Mouse (Mus musculus) WW6 (cell line): ENCODE data around the gene Rprd2.

Experiments used
- DNase-seq: peaks from one replicate; pipeline ENCODE4 v3.0.0-alpha.2; 2013; ENCODE audit warnings: low read depth, low spot score

Gene Rprd2

DNA sequence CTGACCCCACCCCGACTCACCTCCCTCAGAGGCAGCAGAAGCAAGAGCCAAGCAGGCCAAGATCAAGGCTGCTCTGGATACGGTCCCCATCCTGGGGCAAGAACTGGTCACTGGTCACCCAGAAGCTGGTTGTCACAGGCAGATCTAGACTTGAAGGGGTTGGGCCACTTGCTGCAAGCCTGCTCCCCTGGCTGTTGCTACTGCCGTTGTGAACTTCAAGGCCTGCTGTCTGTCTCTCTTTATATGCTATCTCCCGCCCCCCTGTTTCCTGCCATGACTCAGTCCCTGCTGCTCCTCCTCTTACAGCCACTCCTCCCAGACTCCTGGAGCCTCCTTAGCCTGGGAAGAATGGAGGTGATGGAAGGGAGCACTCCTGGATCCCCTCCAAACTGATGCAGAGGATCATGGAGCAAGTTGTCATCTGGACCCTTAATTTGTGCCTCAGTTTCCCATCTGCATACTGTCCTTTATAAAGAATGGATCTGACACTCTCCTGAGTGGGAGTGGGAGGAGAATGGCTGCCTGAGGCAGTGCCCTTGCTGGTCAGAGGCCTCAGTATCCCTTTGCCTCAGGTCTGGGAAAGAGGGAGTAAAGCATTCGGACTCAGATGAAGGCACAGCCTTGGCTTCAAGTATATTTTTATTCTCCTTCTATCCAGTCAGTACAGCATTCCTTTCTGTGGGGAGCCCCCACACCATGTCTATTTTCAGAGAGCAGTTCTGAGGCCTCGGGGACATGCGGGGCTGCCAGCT is 79.1 kb downstream of the Rprd2 start, which contains the start of gene Ecm1:
Ecm1 (minus strand) TSS at position 217 of the 752 bp plus-strand sequence.
- DNase-seq: no peak

DNA sequence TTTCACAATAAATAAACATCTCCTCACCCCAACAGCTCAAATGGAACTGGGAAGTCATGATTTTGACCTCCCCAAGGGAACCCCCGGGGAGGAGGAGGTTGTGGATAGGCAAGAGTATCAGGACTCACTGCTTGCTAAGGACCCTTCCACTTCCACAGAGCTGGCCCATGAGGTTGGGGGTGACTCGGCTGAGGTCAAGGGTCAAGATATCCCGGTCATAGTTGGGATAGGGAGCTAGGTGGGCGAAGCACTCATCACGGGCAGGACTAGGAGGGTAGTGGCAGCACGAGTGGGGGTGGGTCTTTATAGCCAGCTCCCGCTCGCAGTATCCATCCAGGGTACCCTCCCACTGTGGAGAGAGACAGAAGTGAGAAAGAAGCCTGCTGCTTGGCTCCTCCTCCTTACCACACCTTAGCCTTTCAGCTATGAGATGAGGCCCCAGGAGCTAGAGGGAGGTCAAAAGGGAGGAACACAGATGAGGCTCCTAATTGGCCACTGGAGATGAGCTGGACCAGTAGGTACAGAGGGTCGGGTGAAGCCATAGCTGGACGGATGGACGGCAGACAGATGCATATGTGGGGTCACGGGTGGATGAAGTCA is 83.5 kb downstream of the Rprd2 start:
- DNase-seq: no peak

DNA sequence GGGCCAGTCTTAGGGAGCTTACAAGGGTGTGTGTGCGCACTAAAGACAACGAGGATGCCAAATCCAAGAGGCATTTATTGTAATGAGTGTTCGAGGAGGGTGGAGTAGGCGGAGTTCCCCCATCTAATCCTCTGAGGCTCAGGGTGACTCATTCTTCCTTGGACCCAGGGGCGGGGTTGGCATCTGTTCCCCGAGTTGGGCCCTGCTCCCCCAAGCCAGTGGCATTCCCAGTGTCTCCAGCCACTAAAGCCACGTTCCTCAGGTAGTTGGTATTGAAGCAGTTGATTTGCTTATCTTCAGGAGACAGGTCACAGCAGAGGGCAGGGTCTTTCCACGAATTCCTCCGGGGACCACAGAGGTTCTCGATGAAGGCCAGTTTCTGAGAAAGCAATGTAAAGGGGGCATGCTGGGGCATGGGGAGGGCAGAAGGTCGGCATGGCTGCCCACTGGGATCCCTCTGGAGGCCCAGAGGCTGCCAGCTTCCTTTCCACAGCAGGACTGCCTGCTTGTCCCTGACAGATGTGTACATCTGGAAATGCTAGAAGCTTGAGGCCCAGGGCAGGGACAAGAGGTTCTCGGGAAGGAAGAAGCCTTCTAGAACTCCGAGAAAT is 84.5 kb downstream of the Rprd2 start:
- DNase-seq: no peak

DNA sequence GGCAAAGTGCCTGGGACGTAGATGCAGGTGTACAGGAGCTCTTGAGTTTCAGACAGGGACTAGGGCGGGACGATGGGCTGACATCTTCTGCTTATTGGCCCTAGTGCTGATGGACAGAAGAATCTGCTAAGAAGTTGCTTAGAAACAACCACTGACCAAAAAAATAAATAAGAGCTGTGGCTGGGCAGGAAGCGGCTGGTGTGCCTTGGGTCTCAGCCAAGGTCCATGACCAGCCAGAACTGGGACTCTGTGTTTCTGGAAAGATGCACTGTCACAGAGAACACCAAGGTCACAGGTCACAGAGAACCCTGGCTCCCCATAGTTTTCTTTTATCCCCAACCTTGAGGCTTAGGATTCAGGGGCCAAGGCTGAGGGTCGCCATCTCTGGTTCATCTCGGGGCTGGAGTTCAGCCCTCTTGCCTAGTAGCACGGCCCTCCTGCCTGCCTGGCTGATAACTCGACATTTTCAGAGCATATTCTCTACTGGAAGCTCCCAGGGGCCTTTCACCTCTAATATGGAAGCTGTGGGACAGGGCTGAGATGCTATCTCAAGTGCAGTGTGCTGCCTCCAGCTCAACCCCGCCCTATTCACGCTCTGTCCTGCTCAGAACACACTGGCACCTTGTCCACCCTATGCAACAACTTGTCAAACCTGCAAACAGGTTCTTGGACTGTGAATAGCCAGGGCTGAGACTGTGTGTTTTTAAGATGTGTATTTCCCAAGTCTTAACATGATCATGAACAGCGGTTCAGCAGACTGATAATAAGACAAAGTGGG is 85.7 kb downstream of the Rprd2 start:
- DNase-seq: no peak

DNA sequence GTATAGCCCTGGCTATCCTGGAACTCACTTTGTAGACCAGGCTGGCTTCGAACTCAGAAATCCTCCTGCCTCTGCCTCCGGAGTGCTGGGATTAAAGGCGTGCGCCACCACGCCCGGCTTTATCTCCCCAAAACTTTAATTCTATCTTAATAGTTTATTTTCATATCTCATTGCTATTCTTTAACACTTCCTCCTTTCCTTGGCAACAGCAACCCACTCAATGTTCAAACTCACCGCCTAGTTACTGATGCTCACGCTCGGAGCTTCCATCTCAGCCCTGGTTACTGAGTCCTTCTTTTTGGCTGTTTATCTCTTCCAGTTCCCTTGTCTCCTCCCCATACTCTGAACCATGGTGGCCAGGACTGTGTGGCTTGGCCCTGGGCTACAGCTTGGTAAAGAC is 86.4 kb downstream of the Rprd2 start:
- DNase-seq: no peak

DNA sequence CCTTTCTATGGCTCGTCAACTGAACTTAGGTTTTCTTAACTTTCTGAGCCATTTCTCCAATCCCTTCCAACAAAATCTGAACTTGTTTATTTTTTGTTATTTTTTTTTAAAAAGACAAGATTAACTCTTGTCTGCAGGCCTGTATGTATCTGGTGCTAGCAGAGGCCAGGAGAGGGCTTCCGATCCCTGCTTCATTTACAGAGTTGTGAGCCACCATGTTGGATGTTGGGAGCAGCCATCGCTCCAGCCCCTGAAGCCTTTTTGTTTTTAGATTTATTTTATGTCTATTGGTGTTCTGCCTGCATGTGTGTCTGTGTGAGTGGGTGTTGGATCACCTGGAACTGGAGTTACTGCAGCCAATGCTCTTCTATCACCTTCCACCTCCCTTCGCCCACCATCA is 86.9 kb downstream of the Rprd2 start:
- DNase-seq: no peak

DNA sequence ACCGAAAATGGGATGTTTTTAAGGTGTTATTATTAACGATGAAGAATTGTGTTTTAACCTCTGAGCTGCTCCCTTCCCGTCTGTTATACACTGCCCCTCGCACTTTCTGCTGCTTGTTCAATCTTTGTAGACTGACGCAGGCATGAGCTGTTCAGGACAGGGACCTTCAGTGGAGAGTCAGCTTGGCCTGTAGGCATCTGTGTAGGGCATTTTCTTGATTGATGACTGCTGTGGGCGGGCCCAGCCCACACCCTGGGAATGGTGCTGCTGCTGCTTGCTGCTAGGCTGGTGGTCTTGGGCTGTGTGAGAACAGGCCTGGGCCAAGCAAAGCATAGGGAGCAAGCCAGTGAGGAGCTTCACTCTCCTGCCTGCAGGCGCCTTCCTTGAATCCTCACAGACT is 88.2 kb downstream of the Rprd2 start:
- no peak for DNase-seq

DNA sequence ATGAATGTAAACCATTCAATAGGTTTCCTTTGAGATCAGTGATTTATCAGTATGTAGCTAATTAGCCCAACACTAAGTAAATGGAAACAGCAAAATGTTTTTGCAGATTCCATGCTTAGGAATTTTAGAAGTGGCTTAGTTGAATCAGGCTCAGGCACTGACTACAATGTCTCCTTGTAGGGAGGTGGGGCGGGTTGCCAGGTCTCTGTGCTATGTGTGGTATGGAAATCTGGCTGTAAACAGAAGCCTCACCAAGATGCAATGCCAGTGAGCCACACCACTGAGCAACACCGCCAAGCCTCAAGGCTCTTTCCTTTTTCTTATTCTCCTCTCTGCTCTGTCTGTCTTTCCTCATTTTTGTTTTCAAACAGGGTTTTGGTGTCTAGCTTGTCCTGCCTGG is 89.8 kb downstream of the Rprd2 start:
- DNase-seq: no peak

DNA sequence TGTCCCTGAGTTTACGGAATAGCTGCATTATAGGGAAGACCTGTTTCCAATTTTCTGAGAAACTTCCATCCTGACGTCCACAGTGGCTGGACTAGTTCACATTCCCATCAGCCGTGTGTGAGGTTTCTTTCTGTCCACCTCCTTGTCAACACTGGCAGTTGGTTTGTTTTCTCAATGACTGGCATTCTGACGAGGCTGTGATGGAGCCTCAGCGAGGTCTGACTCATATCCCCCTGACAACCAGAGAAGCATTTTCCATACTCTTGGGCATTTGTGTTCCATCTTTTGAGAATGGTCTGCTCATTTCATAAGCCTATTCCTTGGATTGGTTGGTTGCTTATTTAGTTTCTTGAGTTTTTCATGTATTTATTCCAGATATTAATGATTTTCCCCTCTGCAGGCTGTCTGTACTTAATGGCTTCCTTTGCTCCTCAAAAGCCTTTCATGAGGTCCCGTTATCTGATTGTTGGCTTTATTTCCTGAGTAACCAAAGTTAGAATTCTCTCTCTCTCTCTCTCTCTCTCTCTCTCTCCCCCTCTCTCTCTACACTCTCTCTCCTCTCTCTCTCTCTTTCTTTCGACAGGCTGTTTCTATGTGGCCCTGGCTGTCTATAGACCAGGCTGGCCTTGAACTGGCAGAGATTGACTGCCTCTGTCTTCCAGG is 91.8 kb downstream of the Rprd2 start:
- no peak for DNase-seq

DNA sequence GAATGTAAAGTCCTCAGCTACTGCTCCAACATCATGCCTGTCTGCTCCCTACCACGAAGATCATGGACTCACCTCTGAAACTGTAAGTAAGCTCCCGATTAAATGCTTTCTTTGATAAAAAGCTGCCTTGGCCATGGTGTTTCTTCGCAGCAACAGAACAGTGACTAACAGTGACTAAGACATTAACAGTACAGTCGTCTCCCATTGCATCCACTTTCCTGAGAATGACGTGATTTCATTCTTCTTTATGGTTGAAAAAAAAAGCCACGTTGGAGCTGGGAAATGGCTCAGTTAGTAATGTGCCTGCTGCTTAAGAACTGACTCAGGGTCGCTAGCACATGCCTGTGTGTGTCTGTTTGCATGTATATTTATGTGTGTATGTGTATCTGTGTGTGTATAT is 92.8 kb downstream of the Rprd2 start:
- no peak for DNase-seq

DNA sequence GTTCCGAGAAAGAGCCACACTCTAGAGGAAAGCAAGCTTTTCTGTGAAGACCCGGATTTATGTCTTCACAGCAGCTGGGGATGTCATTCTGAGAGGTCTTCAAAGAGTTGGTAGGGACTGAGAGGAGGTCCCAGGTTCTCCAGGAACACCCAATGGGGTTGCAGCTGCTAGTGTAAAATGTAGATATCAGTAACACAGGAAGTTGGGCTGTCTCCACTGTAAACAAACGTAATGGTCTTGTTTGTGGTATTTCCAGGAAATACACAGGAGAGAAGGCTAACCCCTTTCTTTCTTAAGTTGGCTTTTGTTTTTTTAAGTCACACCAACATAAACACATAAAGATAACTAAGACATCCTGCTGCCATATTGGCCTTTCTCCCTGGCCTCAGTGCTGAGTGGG is 96.3 kb downstream of the Rprd2 start:
- DNase-seq: no peak

DNA sequence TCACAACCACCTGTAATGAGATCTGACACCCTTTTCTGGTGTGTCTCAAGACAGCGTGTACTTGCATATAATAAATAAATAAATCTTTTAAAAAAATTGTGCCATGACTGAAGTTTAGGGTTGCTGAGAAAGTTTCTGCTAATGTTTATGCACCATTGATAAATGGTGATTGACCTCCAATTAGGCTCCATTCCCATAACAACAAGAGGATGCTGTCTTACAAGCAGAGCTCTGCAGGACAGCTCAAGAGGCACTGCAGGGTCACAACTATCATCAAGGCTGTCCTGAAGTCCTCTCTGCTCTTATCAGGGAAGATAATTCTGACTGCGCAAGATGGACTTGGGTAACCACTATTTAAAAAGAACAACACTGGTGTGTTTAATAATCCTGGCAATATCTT is 100.5 kb downstream of the Rprd2 start:
- no peak for DNase-seq

DNA sequence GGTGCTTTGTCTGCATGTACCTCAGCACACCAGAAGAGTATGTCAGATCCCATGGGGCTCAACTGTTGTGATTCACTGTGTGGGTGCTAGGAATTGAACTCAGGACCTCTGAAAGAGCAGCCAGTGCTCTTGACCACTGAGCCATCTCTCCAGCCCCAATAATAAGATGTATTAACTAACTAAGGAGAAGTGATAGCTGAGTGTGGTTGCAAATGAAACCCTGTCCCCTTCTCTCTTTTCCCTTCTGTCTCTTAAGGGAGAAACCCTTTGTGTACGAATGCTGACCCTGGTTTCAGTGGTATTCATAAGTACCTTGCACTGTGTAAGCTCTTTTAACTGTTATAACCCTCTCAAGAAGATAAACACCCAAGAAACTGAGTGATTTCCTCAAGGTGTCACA is 102.6 kb downstream of the Rprd2 start:
- no peak for DNase-seq
